Mouse (Mus musculus): ENCODE measurements at regions not wholly inside any gene's neighbourhood (a gene's known extent, or its start where the extent isn't known, plus 50 kb on each side); places are given as distances from the start of the nearest gene placed in this dataset.

DNA sequence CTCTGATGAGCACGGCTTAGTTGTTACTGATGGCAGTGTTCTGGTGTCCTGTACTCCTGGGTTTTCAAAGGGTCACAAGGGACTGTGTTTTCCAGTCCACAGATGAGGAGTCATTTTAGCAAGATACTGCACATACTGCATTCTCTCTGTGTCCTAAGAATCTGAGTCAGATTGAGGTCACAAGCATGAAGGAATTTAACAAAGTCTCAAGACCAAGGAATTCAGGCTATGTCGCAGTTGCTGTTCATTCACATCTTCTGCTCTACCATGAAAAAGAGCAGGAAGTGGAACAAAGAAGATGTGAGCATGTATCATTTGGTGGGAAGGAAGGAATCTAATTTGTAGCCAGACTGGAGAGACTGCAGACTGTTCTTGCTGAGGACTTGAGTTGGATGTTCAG is 402.2 kb upstream of the Adamts5 start:
- no peak for TF ChIP-seq POLR2A (IDR thresholded peaks at IDR 0.05; ENCODE audit: borderline replicate concordance, extremely low read depth, low read depth, low read length)
- no peak for TF ChIP-seq CTCF (IDR thresholded peaks at IDR 0.05; ENCODE audit: insufficient read depth, low read length)

All from lung, adult 2 months (tissue).